Mouse (Mus musculus) retina, postnatal 7 days (tissue): Measurements from ENCODE around the gene Map3k10.

Experiments used
- DNase-seq: peaks from one replicate; pipeline ENCODE4 v3.0.0-alpha.2; 2012; ENCODE audit warnings: low read depth, low spot score

The Map3k10 gene

GRCm38 (mm10) chr7:27609285-27609684 is 65.1 kb downstream of the Map3k10 start:
- DNase-seq: no peak

GRCm38 (mm10) chr7:27608130-27608529 is 66.3 kb downstream of the Map3k10 start:
- no peak for DNase-seq

DNA sequence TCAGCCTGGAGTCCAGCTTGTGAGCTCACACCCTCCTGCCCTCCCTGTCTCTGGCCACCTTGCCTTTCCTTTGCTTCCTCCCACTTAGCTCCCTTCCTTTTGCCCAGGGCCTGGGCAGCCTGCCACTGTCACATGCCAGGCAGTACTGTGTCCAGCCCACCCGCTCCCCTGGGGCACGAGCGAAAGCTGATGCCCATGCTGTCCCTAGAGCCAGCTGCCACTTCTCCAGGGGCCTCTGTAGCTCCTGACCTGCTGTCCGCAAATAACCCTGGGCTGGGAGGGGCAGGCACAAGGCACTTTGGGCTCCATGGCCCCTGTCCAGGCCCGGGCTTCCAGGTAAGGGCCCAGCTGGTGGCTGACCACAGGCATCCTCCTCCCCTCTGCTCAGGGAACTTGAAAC is 66.8 kb downstream of the Map3k10 start:
- no peak for DNase-seq

GRCm38 (mm10) chr7:27606481-27607254 is 67.7 kb downstream of the Map3k10 start:
- no peak for DNase-seq
